Mouse (Mus musculus) embryonic facial prominence, embryonic 15.5 days (tissue): ENCODE data around the gene Olfr183. TPM values are rescaled to one million over a fixed set of nuclear protein-coding genes. Genes with fewer than 3 reads are reported as not detected.
"Not testable (repeated sequence)": the region's sequence is repeated elsewhere in the genome, so short reads cannot be mapped to it uniquely, and the experiment has no call there.

Source experiments
- ATAC-seq: fragments of 200-750 bp; cut with Nextera tagmentation; 2 replicates; pipeline ENCODE4 v1.8.0; 2017; ENCODE audit warnings: low read depth, moderate TSS enrichment; ENCODE audit not compliant: insufficient number of reproducible peaks, low FRiP score, low TSS enrichment
- H3K27ac ChIP-seq: fragments of 300-500 bp; sonication (generic); replicated peaks from 2 replicates; pipeline ENCODE4 v1.5.1; 2015; ENCODE audit warnings: mild to moderate bottlenecking, inconsistent platforms
- H3K27me3 ChIP-seq: fragments of 300-500 bp; sonication (generic); 2 replicates; pipeline ENCODE4 v1.6.1; 2015; ENCODE audit warnings: inconsistent platforms
- H3K36me3 ChIP-seq: fragments of 300-500 bp; sonication (generic); 2 replicates; pipeline ENCODE4 v1.6.1; 2015; ENCODE audit warnings: mild to moderate bottlenecking, inconsistent platforms
- H3K4me1 ChIP-seq: fragments of 300-500 bp; sonication (generic); 2 replicates; pipeline ENCODE4 v1.6.1; 2015; ENCODE audit warnings: inconsistent platforms
- H3K4me2 ChIP-seq: fragments of 300-500 bp; sonication (generic); replicated peaks from 2 replicates; pipeline ENCODE4 v1.6.1; 2015; ENCODE audit warnings: mild to moderate bottlenecking, inconsistent platforms
- H3K4me3 ChIP-seq: fragments of 300-500 bp; sonication (generic); replicated peaks from 2 replicates; pipeline ENCODE4 v1.5.1; 2015; ENCODE audit warnings: mild to moderate bottlenecking, inconsistent platforms
- H3K9ac ChIP-seq: fragments of 300-500 bp; sonication (generic); 2 replicates; pipeline ENCODE4 v1.6.1; 2015; ENCODE audit warnings: inconsistent platforms
- H3K9me3 ChIP-seq: fragments of 300-500 bp; sonication (generic); replicated peaks from 2 replicates; pipeline ENCODE4 v1.6.1; 2016; ENCODE audit warnings: inconsistent platforms
- WGBS: fragments of 180-500 bp; shearing (Covaris S2); methylation state at CpG from one replicate; pipeline ENCODE4 v1.1.7; 2015; 5-methylcytosine and 5-hydroxymethylcytosine counted together
- polyA plus RNA-seq: library from polyadenylated mRNA; unstranded; fragments of >200 nt; fragmentation: Nextera tagmentation; extraction: Ambion mirVana; gene quantifications from 2 replicates; pipeline ENCODE4 v1.2.1, GENCODE M21; 2015

Olfr183 gene
- polyA plus RNA-seq, result not detected in 2 replicates

DNA sequence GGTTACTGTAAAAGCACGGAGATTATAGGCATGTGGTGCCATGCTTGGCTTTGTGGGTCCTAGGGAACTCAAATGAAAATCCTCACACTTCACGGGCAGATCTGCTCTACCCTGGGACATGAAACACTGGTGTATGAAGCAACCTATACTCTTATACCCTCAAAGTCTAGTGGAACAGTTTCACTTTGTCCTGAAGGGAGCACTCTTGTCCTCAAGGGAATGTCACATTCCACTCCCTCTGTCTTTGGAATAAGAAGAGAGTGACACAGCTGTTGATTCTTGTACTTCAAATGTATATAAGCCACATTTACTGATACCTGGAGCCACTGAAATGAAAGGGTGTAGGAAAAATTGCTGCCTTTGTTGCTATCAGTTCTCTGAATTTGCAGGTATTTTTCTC lies at the start of gene Olfr183:
Olfr183 (plus strand) TSS at position 301 of the 400 bp plus-strand sequence.
- H3K4me1 ChIP-seq, result no peaks in the 10 kb centered on the region
- no peaks in the 10 kb centered on the region for H3K9me3 ChIP-seq
- WGBS, result 63% methylated on average over 2 of the region's 2 CpGs
- no peak within 1 kb of the TSS for H3K4me3 ChIP-seq
- no peaks in the 10 kb centered on the region for H3K27me3 ChIP-seq
- H3K4me2 ChIP-seq, result no peak within 1 kb of the TSS
- H3K27ac ChIP-seq, result no peak within 1 kb of the TSS
- H3K36me3 ChIP-seq, result no peaks in the 10 kb centered on the region
- ATAC-seq, result no peak
- no peak within 1 kb of the TSS for H3K9ac ChIP-seq

DNA sequence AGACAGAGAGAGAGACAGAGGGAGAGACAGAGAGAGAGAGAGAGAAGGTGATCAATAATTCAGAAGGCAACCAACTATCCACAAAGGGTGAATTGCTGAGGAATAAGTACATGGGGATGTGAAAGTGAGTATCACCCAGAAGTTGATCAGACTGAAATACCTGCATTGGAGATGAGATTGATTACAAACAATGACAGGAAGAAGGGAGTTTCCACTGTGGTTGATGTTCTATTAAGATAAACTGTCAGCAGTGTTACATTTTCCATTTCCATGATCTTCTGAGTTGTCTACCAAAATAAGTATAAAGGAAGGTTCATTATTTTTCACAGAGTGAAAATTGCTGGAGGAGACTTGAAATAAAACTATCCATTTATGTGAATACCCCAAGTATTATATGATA lies 12.0 kb downstream of the Olfr183 start:
- Histone ChIP-seq H3K36me3 (no peaks in the 10 kb centered on the region), H3K4me2 (no peak overlapping the region)
- ATAC-seq, result no peak

DNA sequence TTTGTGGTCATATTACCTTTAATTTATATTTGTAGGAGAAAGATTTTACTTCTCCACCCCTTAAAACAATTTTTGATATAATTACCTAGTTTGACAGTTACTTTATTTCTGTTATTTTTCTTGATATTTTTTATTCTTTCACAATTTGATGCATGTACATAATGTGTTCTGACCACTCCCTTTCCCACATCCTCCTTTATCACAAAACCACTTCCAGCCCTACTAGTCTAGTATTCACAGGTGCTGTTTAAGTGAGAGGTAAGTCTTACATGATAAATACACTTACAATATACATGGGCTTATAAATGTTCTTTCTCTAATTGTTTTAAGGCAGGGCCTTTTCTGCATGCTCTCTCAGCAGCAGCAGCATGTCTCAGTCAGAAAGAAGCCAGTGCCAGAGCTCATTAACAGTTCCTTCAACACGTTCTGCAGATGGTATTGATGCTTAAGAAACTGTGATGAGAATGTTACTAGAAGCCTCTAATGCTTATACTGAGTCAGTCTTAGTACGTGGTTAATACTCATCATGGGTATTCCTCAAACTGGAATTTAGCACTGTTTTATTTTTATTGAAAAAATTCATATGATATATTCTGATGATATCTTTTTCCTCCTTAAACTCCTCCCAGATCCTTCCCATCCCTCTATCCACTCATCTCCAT lies 18.3 kb downstream of the Olfr183 start:
- WGBS, result 66% methylated on average over 2 of the region's 2 CpGs
- Histone ChIP-seq H3K4me1 (no peaks in the 10 kb centered on the region), H3K27me3 (no peaks in the 10 kb centered on the region), H3K9me3 (no peaks in the 10 kb centered on the region), H3K4me3 (no peak overlapping the region), H3K27ac (no peak overlapping the region), H3K4me2 (no peak overlapping the region), H3K9ac (no peak overlapping the region), H3K36me3 (no peaks in the 10 kb centered on the region)
- no peak for ATAC-seq

More for the DNA sequence above, 12.0 kb downstream of the Olfr183 start:
- Histone ChIP-seq H3K9me3 (no peaks in the 10 kb centered on the region), H3K4me1 (no peaks in the 10 kb centered on the region), H3K27ac (no peak overlapping the region), H3K27me3 (no peaks in the 10 kb centered on the region), H3K9ac (no peak overlapping the region), H3K4me3 (no peak overlapping the region)

DNA sequence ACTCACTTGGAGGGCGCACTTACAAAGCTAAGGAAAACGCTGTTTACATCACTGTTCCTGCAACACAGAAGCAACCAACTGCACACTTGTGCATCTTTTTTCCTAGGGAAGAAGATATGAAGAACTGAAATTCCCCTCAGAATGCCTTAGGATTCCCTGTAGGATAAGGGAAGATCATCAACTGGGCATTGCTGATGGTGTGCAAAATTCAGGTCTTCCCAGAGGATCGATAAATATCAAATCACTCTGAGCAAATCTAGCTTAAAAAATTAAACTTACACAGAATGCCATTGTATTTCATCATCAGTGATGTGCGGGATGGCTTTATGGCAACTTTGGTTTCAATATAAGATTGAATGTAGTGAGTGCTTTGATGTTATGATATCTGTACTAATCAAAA lies 35.0 kb downstream of the Olfr183 start, which contains the start of gene Olfr186:
Olfr186 (minus strand) TSS at position 101 of the 400 bp plus-strand sequence.
- no peak for ATAC-seq
- Histone ChIP-seq H3K27me3 (no peaks in the 10 kb centered on the region), H3K27ac (no peak within 1 kb of the TSS), H3K9ac (no peak within 1 kb of the TSS), H3K4me1 (no peaks in the 10 kb centered on the region), H3K4me3 (no peak within 1 kb of the TSS), H3K9me3 (no peaks in the 10 kb centered on the region), H3K4me2 (no peak within 1 kb of the TSS), H3K36me3 (no peaks in the 10 kb centered on the region)
- 87% methylated on average over 4 of the region's 4 CpGs for WGBS

DNA sequence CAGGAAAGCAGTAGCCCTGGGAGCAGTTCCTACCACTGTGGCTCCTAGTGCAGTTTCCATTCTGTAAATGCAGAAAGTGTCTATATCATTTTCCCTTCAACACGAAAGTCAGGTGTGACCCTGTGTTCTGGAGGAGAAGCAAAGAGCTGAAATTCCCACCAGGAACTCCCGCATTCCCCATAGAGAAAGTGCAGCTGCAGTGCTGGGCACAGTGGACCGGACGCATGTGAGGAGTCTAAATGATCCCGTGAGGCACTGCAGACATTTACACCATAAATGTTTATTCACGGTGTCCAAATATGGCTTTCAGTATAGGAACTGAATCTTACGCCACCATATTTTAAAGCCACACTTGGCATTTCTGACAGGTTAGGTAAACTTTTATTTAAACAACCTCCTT lies 44.6 kb downstream of the Olfr183 start, which contains the start of gene Olfr187:
Olfr187 (minus strand) TSS at position 58 of the 400 bp plus-strand sequence.
- ATAC-seq, result no peak
- H3K27me3 ChIP-seq, result no peaks in the 10 kb centered on the region
- 85% methylated on average over 7 of the region's 7 CpGs for WGBS
- H3K9ac ChIP-seq, result no peak within 1 kb of the TSS
- H3K4me3 ChIP-seq, result no peak within 1 kb of the TSS
- no peaks in the 10 kb centered on the region for H3K36me3 ChIP-seq
- H3K27ac ChIP-seq, result no peak within 1 kb of the TSS
- no peaks in the 10 kb centered on the region for H3K4me1 ChIP-seq
- no peaks in the 10 kb centered on the region for H3K9me3 ChIP-seq
- no peak within 1 kb of the TSS for H3K4me2 ChIP-seq

DNA sequence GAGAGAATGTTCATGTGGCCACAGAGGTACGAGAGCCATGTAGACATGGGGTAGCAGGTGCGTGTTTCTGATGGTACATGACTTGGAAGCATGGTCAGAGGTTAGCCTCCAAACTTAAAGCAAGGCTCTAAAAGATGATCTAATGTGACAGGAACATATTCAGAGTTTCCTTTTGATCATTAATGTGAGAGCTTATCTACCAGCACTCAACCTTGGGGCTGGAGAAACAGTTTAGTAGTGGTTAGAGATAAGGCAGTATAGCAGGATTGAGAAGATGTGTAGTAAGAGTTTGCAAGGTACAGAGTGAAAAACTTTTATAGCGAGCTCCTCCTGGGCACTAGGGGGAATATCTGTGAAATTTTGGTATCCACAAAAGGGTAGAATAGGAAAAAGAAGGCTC lies 50.7 kb downstream of the Olfr183 start:
- Histone ChIP-seq H3K36me3 (no peaks in the 10 kb centered on the region), H3K4me2 (no peak overlapping the region), H3K27ac (no peak overlapping the region), H3K9me3 (no peaks in the 10 kb centered on the region), H3K9ac (no peak overlapping the region), H3K4me1 (no peaks in the 10 kb centered on the region), H3K4me3 (no peak overlapping the region), H3K27me3 (no peaks in the 10 kb centered on the region)
- ATAC-seq, result no peak
- WGBS, result 82% methylated on average over 3 of the region's 3 CpGs

DNA sequence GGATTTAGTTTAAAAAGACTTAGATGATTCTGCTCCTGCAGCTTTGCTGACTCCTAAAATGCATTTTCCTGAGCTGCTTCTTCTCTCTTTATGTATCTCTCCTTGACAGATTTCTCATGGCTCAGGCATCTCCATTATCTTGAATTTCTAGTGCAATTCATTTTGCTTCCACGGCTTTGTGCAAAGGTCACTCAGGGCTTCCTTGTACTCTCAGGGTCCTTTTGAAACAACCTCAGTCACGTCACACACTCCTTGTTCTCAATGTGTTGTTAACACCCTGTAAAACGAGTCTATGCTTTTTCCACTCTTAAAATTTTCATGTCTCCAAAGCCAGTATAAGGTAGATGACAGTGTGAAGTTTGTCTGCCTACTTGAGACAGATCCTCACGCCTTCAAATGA lies 52.4 kb downstream of the Olfr183 start:
- H3K9me3 ChIP-seq, result no peaks in the 10 kb centered on the region
- WGBS, result 65% methylated on average over 4 of the region's 4 CpGs
- H3K27me3 ChIP-seq, result no peaks in the 10 kb centered on the region
- H3K36me3 ChIP-seq, result no peaks in the 10 kb centered on the region
- H3K9ac ChIP-seq, result no peak overlapping the region
- no peak for ATAC-seq
- no peak overlapping the region for H3K4me2 ChIP-seq
- no peak overlapping the region for H3K4me3 ChIP-seq
- H3K4me1 ChIP-seq, result no peaks in the 10 kb centered on the region
- H3K27ac ChIP-seq, result no peak overlapping the region

DNA sequence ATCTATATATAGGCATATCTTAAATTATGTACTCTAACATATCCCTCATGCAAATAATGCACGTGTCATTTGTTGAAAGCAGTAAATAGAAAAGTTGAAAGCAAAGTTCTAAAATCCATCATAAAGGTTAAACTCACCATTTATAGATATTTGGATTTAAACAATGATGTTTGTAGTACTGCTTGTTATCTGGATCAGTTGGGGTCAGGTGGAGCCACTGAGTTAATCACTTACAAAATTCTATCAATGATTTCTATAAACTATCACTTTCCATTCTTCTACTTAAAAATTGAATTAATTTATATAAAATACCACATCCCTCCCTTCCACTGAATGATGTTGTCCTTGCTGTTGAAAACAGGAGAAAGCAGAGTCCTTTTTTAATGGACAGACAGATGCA lies 53.7 kb downstream of the Olfr183 start:
- 66% methylated on average over 1 of the region's 1 CpGs for WGBS
- Histone ChIP-seq H3K9me3 (no peaks in the 10 kb centered on the region), H3K27ac (no peak overlapping the region), H3K9ac (no peak overlapping the region), H3K36me3 (no peaks in the 10 kb centered on the region), H3K4me2 (no peak overlapping the region), H3K4me3 (no peak overlapping the region), H3K27me3 (no peaks in the 10 kb centered on the region), H3K4me1 (no peaks in the 10 kb centered on the region)
- ATAC-seq, result no peak

DNA sequence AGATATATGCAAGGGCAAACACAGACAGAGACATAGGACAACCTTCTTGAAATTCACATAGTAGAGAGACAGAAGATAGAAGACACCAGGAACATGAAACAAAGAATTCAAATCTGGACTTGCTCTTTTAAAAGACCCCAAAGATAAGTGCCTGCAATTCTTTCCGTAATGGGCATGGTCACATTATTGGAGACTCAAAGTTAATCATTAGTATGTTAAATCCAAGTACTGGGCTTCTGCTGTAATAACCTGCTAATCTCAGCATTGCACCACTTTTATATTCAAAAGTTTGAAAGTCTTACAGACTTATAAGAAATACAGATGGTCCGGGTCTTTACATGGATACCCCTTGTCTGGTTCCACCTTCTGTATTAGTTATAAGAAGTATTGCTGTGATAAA lies 54.1 kb downstream of the Olfr183 start:
- H3K9ac ChIP-seq, H3K36me3 ChIP-seq, ATAC-seq, H3K4me1 ChIP-seq, H3K4me2 ChIP-seq, H3K27me3 ChIP-seq, H3K27ac ChIP-seq, H3K9me3 ChIP-seq, H3K4me3 ChIP-seq: not testable (repeated sequence)
- 92% methylated on average over 2 of the region's 2 CpGs for WGBS

Other genes with a start within 250 kb of the Olfr183 start
- not detected in 2 replicates for gene Olfr172, start 232.2 kb upstream of the Olfr183 start, polyA plus RNA-seq
- gene Olfr173, start 195.1 kb upstream of the Olfr183 start, polyA plus RNA-seq, result 0.13 TPM in 1 of 2 replicates, not detected in the other
- not detected in 2 replicates for gene Olfr175-ps1, start 168.6 kb upstream of the Olfr183 start, polyA plus RNA-seq
- gene Olfr177, start 120.6 kb upstream of the Olfr183 start, polyA plus RNA-seq, result not detected in 2 replicates
- gene Olfr178, start 103.3 kb upstream of the Olfr183 start, polyA plus RNA-seq, result not detected in 2 replicates
- gene Olfr181, start 66.6 kb upstream of the Olfr183 start, polyA plus RNA-seq, result not detected in 2 replicates
- not detected in 2 replicates for gene Olfr180, start 66.0 kb upstream of the Olfr183 start, polyA plus RNA-seq
- 0.16 TPM in 1 of 2 replicates, not detected in the other for gene Olfr186, start 34.9 kb downstream of the Olfr183 start, polyA plus RNA-seq
- not detected in 2 replicates for gene Olfr187, start 44.4 kb downstream of the Olfr183 start, polyA plus RNA-seq
- gene Olfr190, start 82.6 kb downstream of the Olfr183 start, polyA plus RNA-seq, result not detected in 2 replicates
- gene Olfr191, start 94.5 kb downstream of the Olfr183 start, polyA plus RNA-seq, result not detected in 2 replicates
- gene Olfr193, start 116.5 kb downstream of the Olfr183 start, polyA plus RNA-seq, result not detected in 2 replicates
- gene Olfr194, start 125.7 kb downstream of the Olfr183 start, polyA plus RNA-seq, result not detected in 2 replicates
- not detected in 2 replicates for gene Olfr195, start 151.7 kb downstream of the Olfr183 start, polyA plus RNA-seq
- 0.17 TPM in 1 of 2 replicates, not detected in the other for gene Olfr196, start 175.1 kb downstream of the Olfr183 start, polyA plus RNA-seq
- gene Olfr198, start 208.2 kb downstream of the Olfr183 start, polyA plus RNA-seq, result not detected in 2 replicates
- gene Olfr199, start 224.4 kb downstream of the Olfr183 start, polyA plus RNA-seq, result not detected in 2 replicates